Mouse (Mus musculus): ENCODE results near the gene Bub1b. TPM values are rescaled to one million over a fixed set of nuclear protein-coding genes. Genes with fewer than 3 reads are reported as not detected.
A peak's percentile ranks its signal among the peaks of the same experiment; 100 is the strongest.
"Not testable (repeated sequence)": the region's sequence is repeated elsewhere in the genome, so short reads cannot be mapped to it uniquely, and the experiment has no call there.

Gene Bub1b
- 10.6 and 12.8 TPM in 2 replicates for total RNA-seq (2021)
- long read RNA-seq, partial matches to known transcripts, result 2 of 6 reads
- long read RNA-seq, other reads (novel, unspliced or antisense), result 2 of 6 reads

GRCm38 (mm10) chr2:118597673-118598568 is at the start of gene Bub1b:
Gene Bub1b (plus strand): TSS chr2:118598211.
- DNase-seq, result peak; percentile 87

- DNase-seq, result no peak
Observed at GRCm38 (mm10) chr2:118548421-118549221, 49.4 kb upstream of the Bub1b start.

GRCm38 (mm10) chr2:118549507-118550473 is 48.2 kb upstream of the Bub1b start, which contains the start of gene Bmf:
Gene Bmf (minus strand): TSS chr2:118549687.
- peak; percentile 99 for DNase-seq

- DNase-seq, result no peak
Observed at GRCm38 (mm10) chr2:118551606-118552005, 46.4 kb upstream of the Bub1b start.

GRCm38 (mm10) chr2:118554356-118554990 is 43.5 kb upstream of the Bub1b start:
- DNase-seq, result not testable (repeated sequence)

- DNase-seq, result no peak
Observed at GRCm38 (mm10) chr2:118558426-118558825, 39.6 kb upstream of the Bub1b start.

GRCm38 (mm10) chr2:118562015-118562414 is 36.0 kb upstream of the Bub1b start:
- DNase-seq, result no peak

GRCm38 (mm10) chr2:118562431-118562830 is 35.6 kb upstream of the Bub1b start:
- no peak for DNase-seq

- no peak for DNase-seq
Observed at GRCm38 (mm10) chr2:118567179-118567578, 30.8 kb upstream of the Bub1b start.

- no peak for DNase-seq
Observed at GRCm38 (mm10) chr2:118570939-118571338, 27.1 kb upstream of the Bub1b start.

GRCm38 (mm10) chr2:118572183-118572836 is 25.7 kb upstream of the Bub1b start:
- DNase-seq, result no peak

- DNase-seq, result no peak
Observed at GRCm38 (mm10) chr2:118573135-118573534, 24.9 kb upstream of the Bub1b start.

- no peak for DNase-seq
Observed at GRCm38 (mm10) chr2:118586013-118586412, 12.0 kb upstream of the Bub1b start.

GRCm38 (mm10) chr2:118587686-118588085 is 10.3 kb upstream of the Bub1b start:
- no peak for DNase-seq

- DNase-seq, result no peak
Observed at GRCm38 (mm10) chr2:118591083-118591482, 6.9 kb upstream of the Bub1b start.

- no peak for DNase-seq
Observed at GRCm38 (mm10) chr2:118599087-118599486, 1.1 kb downstream of the Bub1b start.

GRCm38 (mm10) chr2:118601599-118602263 is 3.7 kb downstream of the Bub1b start:
- DNase-seq, result no peak

- no peak for DNase-seq
Observed at GRCm38 (mm10) chr2:118604091-118604490, 6.1 kb downstream of the Bub1b start.

- peak; percentile 52 for DNase-seq
Observed at GRCm38 (mm10) chr2:118606032-118606431, 8.0 kb downstream of the Bub1b start.

GRCm38 (mm10) chr2:118606976-118607375 is 9.0 kb downstream of the Bub1b start:
- no peak for DNase-seq

Data from adrenal gland, postnatal 25 days (tissue).